Mouse (Mus musculus) hindbrain, postnatal 0 days (tissue): ENCODE data around the gene Eef1a1. TPM values are rescaled to one million over a fixed set of nuclear protein-coding genes. Genes with fewer than 3 reads are reported as not detected.
"Not testable (repeated sequence)": the region's sequence is repeated elsewhere in the genome, so short reads cannot be mapped to it uniquely, and the experiment has no call there.

Source experiments
- ATAC-seq: fragments of 200-750 bp; cut with Nextera tagmentation; 2 replicates; pipeline ENCODE4 v1.8.0; 2017; ENCODE audit warnings: mild to moderate bottlenecking, moderate TSS enrichment, moderate library complexity
- DNase-seq: peaks from one replicate; pipeline ENCODE4 v3.0.0-alpha.2; 2015; ENCODE audit warnings: low spot score
- H3K27ac ChIP-seq: fragments of 300-500 bp; sonication (generic); 2 replicates; pipeline ENCODE4 v1.5.1; 2014; ENCODE audit warnings: mild to moderate bottlenecking
- H3K27me3 ChIP-seq: fragments of 300-500 bp; sonication (generic); 2 replicates; pipeline ENCODE4 v1.6.1; 2014; ENCODE audit warnings: low read length, mixed read lengths; ENCODE audit not compliant: insufficient read depth
- H3K36me3 ChIP-seq: fragments of 300-500 bp; sonication (generic); 2 replicates; pipeline ENCODE4 v1.6.1; 2014; ENCODE audit warnings: low read length, mixed read lengths; ENCODE audit not compliant: insufficient read depth
- H3K4me1 ChIP-seq: fragments of 300-500 bp; sonication (generic); 2 replicates; pipeline ENCODE4 v1.6.1; 2014; ENCODE audit warnings: antibody characterized with exemption, low read length, mixed read lengths; ENCODE audit not compliant: insufficient read depth
- H3K4me2 ChIP-seq: fragments of 300-500 bp; sonication (generic); 2 replicates; pipeline ENCODE4 v1.6.1; 2014; ENCODE audit warnings: low read depth, mild to moderate bottlenecking, low read length, moderate library complexity, mixed read lengths
- H3K4me3 ChIP-seq: fragments of 300-500 bp; sonication (generic); 2 replicates; pipeline ENCODE4 v1.5.1; 2014; ENCODE audit warnings: low read length
- H3K9ac ChIP-seq: fragments of 300-500 bp; sonication (generic); replicated peaks from 2 replicates; pipeline ENCODE4 v1.6.1; 2014; ENCODE audit warnings: mild to moderate bottlenecking, low read length, moderate library complexity, mixed read lengths
- H3K9me3 ChIP-seq: fragments of 300-500 bp; sonication (generic); 2 replicates; pipeline ENCODE4 v1.6.1; 2016; ENCODE audit warnings: low read length, mixed read lengths
- CTCF ChIP-seq: IDR thresholded peaks from 2 replicates; pipeline ENCODE4 v1.5.1; 2016; ENCODE audit warnings: antibody characterized with exemption, control low read depth, low read depth
- WGBS: fragments of 180-500 bp; shearing (Covaris S2); extraction: QIAGEN DNeasy Blood & Tissue Kit; methylation state at CpG from one replicate; pipeline ENCODE4 v1.1.7; 2014; 5-methylcytosine and 5-hydroxymethylcytosine counted together
- polyA plus RNA-seq: library from polyadenylated mRNA; unstranded; fragments of >200 nt; fragmentation: Nextera tagmentation; extraction: Ambion mirVana; gene quantifications from 2 replicates; pipeline ENCODE4 v1.2.1, GENCODE M21; 2015
- total RNA-seq: library from RNA; depleted of rRNA; stranded (reverse); fragments of >200 nt; gene quantifications from 2 replicates; pipeline ENCODE4 v1.2.3, GENCODE M21; 2014

Gene Eef1a1
- total and polyA plus RNA-seq, 2 experiments from 2014 or later = 2,549 to 5,628 TPM

DNA sequence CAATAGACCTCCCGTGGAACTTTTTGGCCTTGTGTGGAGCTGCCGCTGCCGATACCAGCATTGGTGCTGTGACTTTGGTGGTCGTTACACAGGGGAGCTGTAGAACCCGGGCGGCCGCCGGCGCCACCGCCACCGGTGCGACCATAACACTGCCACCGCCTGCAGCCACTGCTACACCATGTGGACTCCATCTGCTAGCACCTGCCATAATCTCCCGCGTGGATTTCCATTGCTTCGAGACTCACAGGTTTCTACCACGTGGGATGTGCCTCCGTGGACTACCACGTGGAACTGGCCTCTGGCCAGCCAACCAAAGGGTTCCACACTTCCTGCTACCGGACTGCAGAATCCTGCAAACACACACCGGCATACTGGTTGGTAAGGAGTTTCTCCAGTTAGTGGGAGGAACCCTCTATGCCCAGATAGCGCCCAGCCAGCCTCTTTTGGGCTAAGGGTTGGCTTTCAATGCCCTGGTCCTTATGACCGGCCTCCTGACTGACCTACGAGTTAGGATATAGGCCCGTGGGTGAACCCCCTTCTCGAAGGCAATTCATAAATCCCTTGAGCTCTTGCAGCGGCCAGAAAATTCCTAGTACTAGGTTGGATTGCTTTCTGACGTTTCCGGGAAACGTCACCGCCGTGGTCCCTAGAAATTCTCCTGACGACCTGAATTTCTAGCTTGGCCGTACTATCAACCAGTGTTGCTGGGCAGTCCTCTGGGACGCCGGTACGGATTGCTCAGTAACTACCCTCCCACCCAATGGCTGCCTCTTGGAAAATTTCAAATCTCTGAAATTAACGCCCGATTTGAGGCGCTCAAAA, 32.0 kb upstream of the Eef1a1 start:
- Histone ChIP-seq H3K4me1 (0 out of 2 replicates have a peak, but pooled peaks cover 9% of the 10 kb centered on the region), H3K4me2 (peak overlapping the region; percentile 77), H3K27ac (peak overlapping the region; percentile 83), H3K4me3 (peak overlapping the region; percentile 36), H3K9ac (peak overlapping the region; percentile 42), H3K36me3 (no peaks in the 10 kb centered on the region), H3K27me3 (no peaks in the 10 kb centered on the region), H3K9me3 (no peaks in the 10 kb centered on the region)
- DNase-seq (peak; percentile 89), ATAC-seq (peak; percentile 89)
- TF ChIP-seq CTCF = no peak
- 4% methylated on average over 40 of the region's 40 CpGs for WGBS

DNA sequence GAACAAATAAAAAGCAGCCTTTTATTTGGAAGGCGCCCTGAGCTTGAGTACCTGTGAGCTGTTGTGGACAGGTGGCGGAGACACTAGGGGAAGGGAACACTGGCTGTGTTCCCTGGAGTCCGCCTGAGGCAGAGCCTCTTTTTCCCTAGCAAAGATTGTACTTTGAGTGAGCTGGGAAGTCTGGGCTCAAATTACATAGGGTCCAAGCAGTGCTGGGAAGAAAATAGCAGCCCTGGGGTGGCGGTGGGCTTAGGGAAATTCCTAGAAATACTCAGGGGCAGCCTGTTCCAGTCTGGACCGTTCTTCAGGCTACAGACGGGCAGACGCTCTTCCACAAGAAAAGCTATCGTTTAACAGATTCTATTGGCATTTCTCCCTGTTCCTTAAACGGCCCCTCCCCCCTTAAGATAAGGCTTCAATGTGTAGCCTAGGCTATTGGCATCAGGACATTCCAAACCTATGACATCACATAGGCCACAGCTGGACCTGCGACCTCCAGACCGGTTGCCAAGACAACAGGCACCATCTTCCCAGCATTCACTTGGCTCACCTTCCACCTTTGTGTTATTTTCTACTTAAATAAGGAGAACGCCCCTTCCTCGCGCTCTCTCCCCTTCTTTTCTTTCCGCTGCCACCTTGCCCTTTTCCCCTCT, 31.3 kb upstream of the Eef1a1 start:
- no peak for TF ChIP-seq CTCF
- Histone ChIP-seq H3K4me1 (0 out of 2 replicates have a peak, but pooled peaks cover 9% of the 10 kb centered on the region), H3K4me3 (peak overlapping the region; percentile 36), H3K27me3 (no peaks in the 10 kb centered on the region), H3K27ac (peak overlapping the region; percentile 83), H3K4me2 (peak overlapping the region; percentile 77), H3K9me3 (no peaks in the 10 kb centered on the region), H3K36me3 (no peaks in the 10 kb centered on the region), H3K9ac (peak overlapping the region; percentile 42; the same call in 1 of the 2 replicates)
- peak; percentile 84 for ATAC-seq
- DNase-seq = peak; percentile 79
- 3% methylated on average over 15 of the region's 15 CpGs for WGBS

DNA sequence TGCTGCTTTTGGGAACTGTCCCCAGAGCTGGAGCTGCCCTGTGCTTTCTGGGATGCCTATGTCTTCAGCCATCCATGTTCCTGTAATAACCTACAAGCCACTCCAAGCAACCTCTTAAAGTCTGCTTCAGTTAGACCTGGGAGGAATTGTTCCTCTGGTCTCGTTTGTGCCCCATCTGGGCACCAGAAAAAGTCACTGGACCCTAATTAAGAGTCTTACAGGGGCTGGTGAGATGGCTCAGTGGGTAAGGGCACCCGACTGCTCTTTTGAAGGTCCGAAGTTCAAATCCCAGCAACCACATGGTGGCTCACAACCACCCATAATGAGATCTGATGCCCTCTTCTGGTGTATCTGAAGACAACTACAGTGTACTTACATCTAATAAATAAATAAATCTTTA, 28.3 kb upstream of the Eef1a1 start:
- not testable (repeated sequence) for H3K27me3 ChIP-seq, H3K36me3 ChIP-seq, H3K4me2 ChIP-seq, H3K9ac ChIP-seq, H3K4me3 ChIP-seq, DNase-seq, H3K9me3 ChIP-seq, H3K27ac ChIP-seq, H3K4me1 ChIP-seq, ATAC-seq
- WGBS = 74% methylated on average over 3 of the region's 3 CpGs

DNA sequence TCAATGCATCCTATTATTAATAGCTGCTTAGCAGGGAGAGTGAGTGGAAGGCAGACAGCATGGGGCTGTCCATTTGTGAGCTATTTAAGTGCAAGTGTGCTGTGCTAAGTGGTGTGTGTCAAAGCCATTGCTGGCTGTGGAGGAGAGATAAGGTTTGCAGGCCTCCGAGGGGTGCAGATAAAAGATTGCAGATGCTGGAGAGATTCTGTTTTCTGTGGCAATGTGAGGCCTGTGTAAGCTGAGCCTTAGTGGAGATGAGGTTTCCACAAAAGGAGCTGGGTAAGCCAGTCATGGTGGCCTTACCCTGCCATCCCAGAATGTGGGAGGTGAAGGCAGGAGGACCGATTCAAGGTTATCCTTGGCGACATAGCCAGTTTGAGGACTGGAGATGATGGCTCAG, 27.2 kb upstream of the Eef1a1 start:
- Histone ChIP-seq H3K27ac (no peak overlapping the region), H3K4me1 (0 out of 2 replicates have a peak, but pooled peaks cover 8% of the 10 kb centered on the region), H3K4me3 (no peak overlapping the region), H3K27me3 (no peaks in the 10 kb centered on the region), H3K9ac (no peak overlapping the region), H3K36me3 (no peaks in the 10 kb centered on the region), H3K9me3 (no peaks in the 10 kb centered on the region), H3K4me2 (no peak overlapping the region)
- DNase-seq (no peak), ATAC-seq (no peak)
- 75% methylated on average over 3 of the region's 3 CpGs for WGBS
- no peak for TF ChIP-seq CTCF

DNA sequence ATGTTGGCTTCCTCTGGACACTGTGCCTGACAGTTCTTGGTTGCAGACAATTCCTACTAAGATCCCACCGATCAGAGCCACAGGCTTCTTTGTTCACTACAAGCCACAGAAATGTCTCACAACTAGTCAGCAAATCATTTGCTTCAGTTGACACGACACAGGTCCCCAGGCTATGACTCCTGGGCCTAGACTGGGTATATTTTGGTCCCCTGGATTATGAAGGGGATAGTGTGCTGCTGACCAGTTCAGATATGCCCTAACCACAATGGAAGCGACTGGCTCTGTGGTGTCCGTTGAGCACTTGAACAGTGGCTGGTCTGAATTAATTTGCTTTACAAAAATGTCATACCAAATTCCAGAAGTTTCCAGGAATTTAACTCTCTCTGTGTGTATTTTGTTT, 25.7 kb upstream of the Eef1a1 start:
- Histone ChIP-seq H3K9me3 (no peaks in the 10 kb centered on the region), H3K4me1 (no peaks in the 10 kb centered on the region), H3K27ac (no peak overlapping the region), H3K27me3 (no peaks in the 10 kb centered on the region), H3K4me3 (no peak overlapping the region), H3K4me2 (no peak overlapping the region), H3K9ac (no peak overlapping the region), H3K36me3 (no peaks in the 10 kb centered on the region)
- ATAC-seq (no peak), DNase-seq (no peak)
- 78% methylated on average over 4 of the region's 4 CpGs for WGBS
- no peak for TF ChIP-seq CTCF

DNA sequence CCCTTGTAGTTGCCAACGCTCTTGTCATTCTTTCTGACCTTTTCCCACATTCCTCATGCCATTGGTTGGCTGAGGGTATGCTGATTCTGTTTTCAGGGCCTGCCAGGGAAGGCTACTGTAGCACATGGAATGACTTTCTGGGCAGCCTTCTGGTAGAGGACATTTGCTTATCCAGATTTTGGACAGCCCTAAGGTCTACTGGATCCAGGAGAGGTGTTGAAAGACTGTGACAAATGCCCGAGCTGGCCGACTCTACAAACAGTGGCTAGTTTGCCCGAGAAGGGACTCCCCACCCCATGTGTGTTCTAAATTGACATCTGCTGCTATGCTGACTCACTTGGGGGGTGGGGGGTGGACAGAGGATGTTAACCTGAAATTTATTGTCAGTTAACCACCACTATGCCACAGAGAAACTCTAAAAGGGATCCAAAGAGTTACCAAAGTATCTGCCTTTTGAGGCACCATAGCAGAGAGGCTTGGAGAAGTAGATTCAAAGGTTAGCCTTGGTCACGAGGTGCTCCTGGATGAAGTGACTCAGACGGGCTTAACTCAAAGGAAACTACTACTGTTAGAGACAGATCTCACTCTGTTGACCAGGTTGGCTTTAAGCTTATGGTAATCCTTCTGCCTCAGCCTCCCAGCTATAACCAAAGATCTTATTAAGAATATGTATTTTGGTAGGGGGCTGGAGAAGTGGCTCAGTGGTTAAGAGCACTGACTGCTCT, 25.0 kb upstream of the Eef1a1 start:
- no peak overlapping the region for H3K27ac ChIP-seq
- ATAC-seq (no peak), DNase-seq (no peak)
- H3K4me1 ChIP-seq = no peaks in the 10 kb centered on the region
- H3K9me3 ChIP-seq = no peaks in the 10 kb centered on the region
- H3K9ac ChIP-seq = no peak overlapping the region
- TF ChIP-seq CTCF = no peak
- no peaks in the 10 kb centered on the region for H3K27me3 ChIP-seq
- H3K36me3 ChIP-seq = no peaks in the 10 kb centered on the region
- no peak overlapping the region for H3K4me2 ChIP-seq
- H3K4me3 ChIP-seq = no peak overlapping the region
- 78% methylated on average over 6 of the region's 6 CpGs for WGBS
